Mouse (Mus musculus): ENCODE results near the gene Gmpr2. TPM values are rescaled to one million over a fixed set of nuclear protein-coding genes. Genes with fewer than 3 reads are reported as not detected.

The Gmpr2 gene
- polyA plus RNA-seq, 1 experiment = 15.9 TPM

DNA sequence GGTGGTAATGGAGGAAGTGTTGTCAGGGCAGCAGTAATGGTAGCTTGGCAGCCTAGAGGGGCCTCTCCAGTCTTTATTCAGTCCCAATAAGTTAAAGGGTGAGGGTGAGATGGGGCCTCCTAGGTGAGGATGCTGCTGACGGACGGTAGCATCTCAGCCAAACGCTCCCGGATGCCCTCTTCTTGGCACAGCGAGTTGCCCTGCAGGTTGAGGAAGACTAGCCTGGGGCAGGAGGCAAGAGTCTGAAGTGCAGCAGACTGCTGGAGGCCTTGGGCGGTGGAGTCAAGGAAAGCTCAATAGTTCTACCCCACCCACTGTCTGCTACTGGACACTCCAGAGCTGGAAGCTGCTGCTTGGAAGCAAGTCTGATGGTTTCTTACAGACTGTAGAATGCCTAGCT is 44.5 kb downstream of the Gmpr2 start:
- TF ChIP-seq CTCF (IDR thresholded peaks at IDR 0.05; ENCODE audit: extremely low read depth, insufficient read depth, insufficient read length, insufficient replicate concordance) (no peak), POLR2A (IDR thresholded peaks at IDR 0.05; ENCODE audit: low read depth, low read length) (no peak)
- H3K27me3 ChIP-seq (ENCODE audit: control insufficient read depth, insufficient read depth, low read length) = 0 out of 2 replicates have a peak, but pooled peaks cover 3% of the 10 kb centered on the region
- 95% methylated on average over 6 of the region's 6 CpGs for WGBS
- no peak overlapping the region for H3K27ac ChIP-seq (ENCODE audit: insufficient read depth, low read length)
- no peak overlapping the region for H3K4me3 ChIP-seq (ENCODE audit: extremely low read depth, insufficient read depth, insufficient read length)
- H3K36me3 ChIP-seq (ENCODE audit: control insufficient read depth, insufficient read depth, low read length) = peaks cover 28% of the 10 kb centered on the region
- no peaks in the 10 kb centered on the region for H3K4me1 ChIP-seq (ENCODE audit: control insufficient read depth, insufficient read depth, insufficient read length)
- DNase-seq (ENCODE audit: low read depth in 1 of 2, low spot score in 2 of 2) = no peak

- DNase-seq (ENCODE audit: low read depth in 1 of 2, low spot score in 2 of 2) = no peak
- H3K27me3 ChIP-seq (ENCODE audit: control insufficient read depth, insufficient read depth, low read length) = 0 out of 2 replicates have a peak, but pooled peaks cover 3% of the 10 kb centered on the region
- H3K4me1 ChIP-seq (ENCODE audit: control insufficient read depth, insufficient read depth, insufficient read length) = no peaks in the 10 kb centered on the region
- peaks cover 28% of the 10 kb centered on the region for H3K36me3 ChIP-seq (ENCODE audit: control insufficient read depth, insufficient read depth, low read length)
- 92% methylated on average over 8 of the region's 8 CpGs for WGBS
- no peak overlapping the region for H3K4me3 ChIP-seq (ENCODE audit: extremely low read depth, insufficient read depth, insufficient read length)
- no peak overlapping the region for H3K27ac ChIP-seq (ENCODE audit: insufficient read depth, low read length)
- TF ChIP-seq POLR2A (IDR thresholded peaks at IDR 0.05; ENCODE audit: low read depth, low read length) = no peak
- no peak for TF ChIP-seq CTCF (IDR thresholded peaks at IDR 0.05; ENCODE audit: extremely low read depth, insufficient read depth, insufficient read length, insufficient replicate concordance)
Observed at GRCm38 (mm10) chr14:55716884-55717283, 45.1 kb downstream of the Gmpr2 start.

DNA sequence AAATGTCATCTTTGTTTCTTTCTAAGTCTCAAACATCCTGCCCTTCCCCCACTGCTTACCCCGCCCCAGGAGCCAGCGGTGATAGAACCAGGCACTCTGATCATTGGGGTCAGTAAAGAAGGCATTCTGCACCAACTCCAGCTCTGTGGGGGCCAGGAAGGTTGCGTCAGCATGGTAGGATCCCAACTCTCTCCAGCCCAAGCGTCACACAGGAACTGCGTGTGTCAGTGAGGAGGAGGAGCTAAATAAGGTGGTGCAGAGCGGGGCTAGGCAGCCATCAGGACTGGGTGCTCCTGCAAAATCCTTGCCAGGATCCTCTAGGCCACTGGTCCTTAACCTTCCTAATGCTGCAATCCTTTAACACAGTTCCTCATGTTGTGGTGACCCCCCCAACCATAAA is 48.0 kb downstream of the Gmpr2 start:
- Histone ChIP-seq H3K36me3 (ENCODE audit: control insufficient read depth, insufficient read depth, low read length) (peaks cover 28% of the 10 kb centered on the region), H3K4me1 (ENCODE audit: control insufficient read depth, insufficient read depth, insufficient read length) (peaks cover 6% of the 10 kb centered on the region; the same call in 1 of the 2 replicates), H3K27ac (ENCODE audit: insufficient read depth, low read length) (no peak overlapping the region), H3K27me3 (ENCODE audit: control insufficient read depth, insufficient read depth, low read length) (no peaks in the 10 kb centered on the region), H3K4me3 (ENCODE audit: extremely low read depth, insufficient read depth, insufficient read length) (no peak overlapping the region)
- DNase-seq (ENCODE audit: low read depth in 1 of 2, low spot score in 2 of 2) = no peak
- TF ChIP-seq POLR2A (IDR thresholded peaks at IDR 0.05; ENCODE audit: low read depth, low read length) = no peak
- WGBS = 86% methylated on average over 6 of the region's 6 CpGs

DNA sequence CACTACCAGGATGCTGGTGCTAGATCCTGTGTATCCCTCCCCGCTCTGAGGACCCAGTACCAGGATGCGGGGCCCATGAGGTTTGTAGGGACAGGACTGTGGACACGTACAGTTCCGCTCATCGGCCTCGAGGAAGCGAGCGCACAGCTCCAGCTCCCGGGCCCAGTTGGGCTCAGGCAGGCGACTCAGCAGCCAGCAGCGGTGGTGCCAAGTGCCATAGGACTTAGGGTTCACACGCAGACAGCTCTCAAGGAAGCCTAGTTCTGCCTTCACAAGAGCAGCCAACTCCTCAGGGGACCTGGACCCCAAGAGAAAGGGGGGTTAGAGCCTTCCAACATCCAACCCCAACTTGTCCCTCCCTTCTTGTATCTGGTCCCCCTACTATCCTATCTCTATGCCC is 48.9 kb downstream of the Gmpr2 start:
- DNase-seq (ENCODE audit: low read depth in 1 of 2, low spot score in 2 of 2) = no peak
- Histone ChIP-seq H3K36me3 (ENCODE audit: control insufficient read depth, insufficient read depth, low read length) (peaks cover 28% of the 10 kb centered on the region), H3K4me1 (ENCODE audit: control insufficient read depth, insufficient read depth, insufficient read length) (peaks cover 12% of the 10 kb centered on the region; the same call in 1 of the 2 replicates), H3K27ac (ENCODE audit: insufficient read depth, low read length) (no peak overlapping the region), H3K4me3 (ENCODE audit: extremely low read depth, insufficient read depth, insufficient read length) (no peak overlapping the region), H3K27me3 (ENCODE audit: control insufficient read depth, insufficient read depth, low read length) (no peaks in the 10 kb centered on the region)
- TF ChIP-seq CTCF (IDR thresholded peaks at IDR 0.05; ENCODE audit: extremely low read depth, insufficient read depth, insufficient read length, insufficient replicate concordance) = no peak
- TF ChIP-seq POLR2A (IDR thresholded peaks at IDR 0.05; ENCODE audit: low read depth, low read length) = no peak
- 91% methylated on average over 12 of the region's 12 CpGs for WGBS

DNA sequence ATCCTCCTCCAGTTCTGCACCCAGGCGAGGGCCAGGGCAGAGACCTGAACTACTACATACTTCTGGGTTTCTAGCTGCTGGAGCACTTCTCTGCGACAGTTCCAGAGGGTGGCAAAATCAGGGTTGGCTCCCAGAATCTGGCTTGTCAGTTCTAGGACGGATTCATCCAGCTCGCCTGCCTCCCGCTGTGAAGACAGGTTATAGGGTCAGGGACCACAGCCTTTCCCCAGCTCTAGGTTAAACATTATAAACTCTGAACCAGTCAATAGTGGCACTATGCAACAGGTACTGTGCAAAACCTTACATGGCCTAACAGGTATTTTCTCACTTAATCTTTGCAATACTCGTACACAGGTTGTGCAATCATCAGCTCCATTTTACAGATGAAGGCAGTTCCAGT is 49.3 kb downstream of the Gmpr2 start:
- no peak for DNase-seq (ENCODE audit: low read depth in 1 of 2, low spot score in 2 of 2)
- Histone ChIP-seq H3K27ac (ENCODE audit: insufficient read depth, low read length) (no peak overlapping the region), H3K36me3 (ENCODE audit: control insufficient read depth, insufficient read depth, low read length) (peaks cover 26% of the 10 kb centered on the region), H3K4me1 (ENCODE audit: control insufficient read depth, insufficient read depth, insufficient read length) (peaks cover 12% of the 10 kb centered on the region; the same call in 1 of the 2 replicates), H3K27me3 (ENCODE audit: control insufficient read depth, insufficient read depth, low read length) (no peaks in the 10 kb centered on the region), H3K4me3 (ENCODE audit: extremely low read depth, insufficient read depth, insufficient read length) (no peak overlapping the region)
- 87% methylated on average over 6 of the region's 6 CpGs for WGBS
- no peak for TF ChIP-seq CTCF (IDR thresholded peaks at IDR 0.05; ENCODE audit: extremely low read depth, insufficient read depth, insufficient read length, insufficient replicate concordance)
- no peak for TF ChIP-seq POLR2A (IDR thresholded peaks at IDR 0.05; ENCODE audit: low read depth, low read length)

- peak within 1 kb of the TSS; percentile 81 for H3K27ac ChIP-seq (ENCODE audit: insufficient read depth, low read length)
- peaks cover 12% of the 10 kb centered on the region; the same call in 1 of the 2 replicates for H3K4me1 ChIP-seq (ENCODE audit: control insufficient read depth, insufficient read depth, insufficient read length)
- peak; percentile 36 for TF ChIP-seq POLR2A (IDR thresholded peaks at IDR 0.05; ENCODE audit: low read depth, low read length)
- peak; percentile 97 for TF ChIP-seq CTCF (IDR thresholded peaks at IDR 0.05; ENCODE audit: extremely low read depth, insufficient read depth, insufficient read length, insufficient replicate concordance)
- DNase-seq (ENCODE audit: low read depth in 1 of 2, low spot score in 2 of 2) = peak; percentile 87 to 95
- H3K36me3 ChIP-seq (ENCODE audit: control insufficient read depth, insufficient read depth, low read length) = peaks cover 22% of the 10 kb centered on the region
- no peaks in the 10 kb centered on the region for H3K27me3 ChIP-seq (ENCODE audit: control insufficient read depth, insufficient read depth, low read length)
- H3K4me3 ChIP-seq (ENCODE audit: extremely low read depth, insufficient read depth, insufficient read length) = peak within 1 kb of the TSS; percentile 95
- under 1% methylated on average over 50 of the region's 50 CpGs for WGBS
Observed at GRCm38 (mm10) chr14:55721700-55722437, 50.1 kb downstream of the Gmpr2 start, which contains the start of gene Rabggta. Gene Rabggta, minus strand, starts transcription at chr14:55722263.

GRCm38 (mm10) chr14:55722438-55722945 is 50.8 kb downstream of the Gmpr2 start:
- peaks cover 12% of the 10 kb centered on the region; the same call in 1 of the 2 replicates for H3K4me1 ChIP-seq (ENCODE audit: control insufficient read depth, insufficient read depth, insufficient read length)
- H3K4me3 ChIP-seq (ENCODE audit: extremely low read depth, insufficient read depth, insufficient read length) = peak overlapping the region; percentile 95; the same call in 1 of the 2 replicates
- no peak for DNase-seq (ENCODE audit: low read depth in 1 of 2, low spot score in 2 of 2)
- H3K27me3 ChIP-seq (ENCODE audit: control insufficient read depth, insufficient read depth, low read length) = no peaks in the 10 kb centered on the region
- peaks cover 17% of the 10 kb centered on the region for H3K36me3 ChIP-seq (ENCODE audit: control insufficient read depth, insufficient read depth, low read length)
- 22% methylated on average over 8 of the region's 8 CpGs for WGBS
- TF ChIP-seq CTCF (IDR thresholded peaks at IDR 0.05; ENCODE audit: extremely low read depth, insufficient read depth, insufficient read length, insufficient replicate concordance) (no peak), POLR2A (IDR thresholded peaks at IDR 0.05; ENCODE audit: low read depth, low read length) (no peak)
- H3K27ac ChIP-seq (ENCODE audit: insufficient read depth, low read length) = peak overlapping the region; percentile 81

Measured in spleen, adult 2 months (tissue).